Mouse (Mus musculus): ENCODE results near the gene Zfp169.
"Not testable (repeated sequence)": the region's sequence is repeated elsewhere in the genome, so short reads cannot be mapped to it uniquely, and the experiment has no call there.

The Zfp169 gene

DNA sequence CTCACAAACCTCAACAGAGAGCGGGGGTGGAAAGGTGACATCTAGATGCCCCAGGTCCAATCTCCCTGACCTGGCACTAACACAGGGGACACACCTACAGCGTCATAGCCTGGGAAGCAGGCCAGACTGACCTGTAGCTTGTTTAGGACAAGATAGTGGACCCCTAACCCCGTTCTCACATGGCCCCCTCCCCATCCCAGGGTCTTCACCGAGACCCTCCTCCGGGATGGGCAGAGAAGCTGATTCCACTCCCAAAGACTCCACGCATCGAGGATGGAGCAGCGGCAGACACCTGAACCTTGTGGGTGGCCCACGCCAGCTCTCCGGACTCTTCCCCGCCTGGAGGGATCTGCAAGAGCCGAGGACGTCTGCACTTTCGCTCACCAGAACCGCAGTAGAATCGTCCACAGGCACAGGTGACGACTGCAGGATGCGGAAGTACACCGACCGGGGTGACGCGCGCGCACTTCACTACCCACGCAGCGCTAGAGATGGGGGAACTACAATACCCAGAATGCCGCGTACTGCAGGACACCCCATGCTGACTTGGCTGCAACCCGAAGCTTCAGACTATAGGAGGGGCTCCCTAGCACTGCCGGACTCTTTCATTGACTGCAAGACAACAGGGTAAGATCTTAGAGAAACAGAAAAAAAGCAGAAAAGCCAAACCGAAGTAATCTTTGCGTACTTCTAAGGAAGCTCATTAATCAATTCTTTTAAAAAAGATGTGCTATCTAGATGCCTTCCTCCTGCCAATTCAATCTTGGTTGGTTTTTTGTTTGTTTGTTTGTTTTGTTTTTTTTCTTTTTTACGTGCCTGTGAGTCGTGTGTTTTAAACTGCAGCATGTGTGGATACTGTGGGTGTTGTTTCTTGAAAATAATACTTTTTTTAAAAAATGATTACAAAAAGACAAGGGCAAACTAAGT, at the start of gene Zfp169, which contains the start of gene A830005F24Rik:
Gene Zfp169 (minus strand): TSS at position 449 of the 927 bp plus-strand sequence.
Gene A830005F24Rik (plus strand): TSS at position 568 of the 927 bp plus-strand sequence.
- DNase-seq = peak; percentile 90 to 93

DNA sequence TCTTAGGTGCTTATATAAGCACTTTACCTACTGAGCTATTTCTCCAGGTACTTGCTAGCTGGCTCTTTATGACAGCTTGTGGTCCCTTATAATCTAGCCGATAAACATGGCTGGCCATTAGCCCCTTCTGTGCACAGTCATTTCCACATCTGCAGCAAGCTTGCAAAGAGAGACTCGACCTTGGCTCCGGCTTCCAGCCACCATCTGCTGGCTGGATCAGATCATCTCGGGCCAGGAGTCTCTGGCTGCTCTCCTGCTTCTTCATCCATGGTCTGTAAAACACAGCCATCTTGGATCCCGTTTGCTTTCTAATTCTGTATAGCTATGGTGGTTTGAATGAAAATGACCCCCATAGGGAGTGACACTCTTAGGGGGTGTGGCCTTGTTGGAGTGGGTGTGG, 49.1 kb upstream of the Zfp169 start:
- DNase-seq = no peak

DNA sequence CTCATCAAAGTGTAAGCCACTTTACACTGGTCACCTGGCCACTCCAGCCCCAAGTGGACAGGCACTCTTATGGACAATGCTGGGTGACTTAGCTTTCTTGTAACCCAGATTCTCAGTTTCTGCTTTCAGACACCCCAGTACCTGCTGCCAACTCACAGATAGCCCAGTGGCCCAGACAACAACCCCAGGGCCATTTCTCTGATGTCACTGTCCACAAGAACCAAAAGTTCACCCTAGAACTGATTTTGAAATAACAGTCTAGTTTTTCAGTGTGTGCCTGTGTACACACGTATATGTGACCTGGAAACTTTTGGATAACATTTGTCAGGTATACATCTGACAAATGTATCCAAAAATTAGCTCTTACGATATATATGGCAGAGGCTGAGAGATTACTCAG, 48.2 kb upstream of the Zfp169 start:
- no peak for DNase-seq

DNA sequence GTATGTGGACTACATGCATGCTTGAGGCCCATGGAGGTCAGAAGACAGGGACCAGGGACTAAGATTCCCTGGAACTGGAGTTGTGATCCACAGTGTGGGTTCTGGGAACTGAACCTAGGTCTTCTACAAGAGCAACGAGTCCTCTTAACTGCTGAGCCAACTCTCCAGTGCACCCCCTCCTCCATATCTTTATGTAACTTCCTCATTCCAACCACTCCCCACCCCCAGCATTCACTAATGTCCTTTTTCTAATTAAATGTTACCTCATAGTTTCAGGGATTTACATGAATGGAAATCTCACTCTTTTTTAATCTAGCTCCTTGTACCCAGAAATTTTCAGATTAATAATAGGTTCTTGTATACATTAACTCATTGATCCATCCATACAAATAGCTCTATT, 42.7 kb upstream of the Zfp169 start:
- no peak for DNase-seq

DNA sequence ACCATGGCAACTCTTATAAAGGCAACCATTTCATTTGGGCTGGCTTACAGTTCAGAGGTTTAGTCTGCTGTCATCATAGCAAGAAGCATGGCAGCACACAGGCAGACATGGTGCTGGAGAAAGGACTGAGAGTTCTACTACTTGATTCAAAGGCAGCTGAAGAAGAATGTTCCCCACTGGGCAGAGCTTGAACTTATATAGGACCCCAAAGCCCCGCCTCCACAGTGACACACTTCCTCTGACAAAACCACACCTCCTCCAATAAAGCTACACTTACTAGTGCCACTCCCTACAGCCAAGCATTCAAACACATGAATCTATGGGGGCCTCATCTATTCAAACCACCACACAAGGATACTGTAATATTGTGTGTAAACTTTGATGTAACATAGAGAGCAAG, 41.3 kb upstream of the Zfp169 start:
- no peak for DNase-seq

DNA sequence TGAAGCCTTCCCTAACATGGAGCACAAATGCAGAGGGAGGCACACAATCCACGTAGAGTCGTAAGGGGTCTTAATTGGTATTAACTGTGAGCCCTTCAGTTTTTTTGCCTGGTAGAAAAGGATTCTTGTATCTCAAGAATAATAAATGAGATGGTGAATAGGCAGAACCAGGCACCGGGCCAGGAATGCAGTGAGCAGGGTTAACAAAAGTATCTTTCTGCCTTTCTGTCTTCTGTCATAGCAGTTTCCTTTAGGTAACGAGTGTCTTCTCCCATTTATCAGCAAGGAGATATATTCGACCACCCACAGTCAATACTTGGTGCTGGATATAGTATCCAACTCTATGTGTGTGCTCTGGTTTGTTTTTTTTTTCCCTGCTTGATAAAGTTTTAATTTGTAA, 40.3 kb upstream of the Zfp169 start:
- DNase-seq = no peak

DNA sequence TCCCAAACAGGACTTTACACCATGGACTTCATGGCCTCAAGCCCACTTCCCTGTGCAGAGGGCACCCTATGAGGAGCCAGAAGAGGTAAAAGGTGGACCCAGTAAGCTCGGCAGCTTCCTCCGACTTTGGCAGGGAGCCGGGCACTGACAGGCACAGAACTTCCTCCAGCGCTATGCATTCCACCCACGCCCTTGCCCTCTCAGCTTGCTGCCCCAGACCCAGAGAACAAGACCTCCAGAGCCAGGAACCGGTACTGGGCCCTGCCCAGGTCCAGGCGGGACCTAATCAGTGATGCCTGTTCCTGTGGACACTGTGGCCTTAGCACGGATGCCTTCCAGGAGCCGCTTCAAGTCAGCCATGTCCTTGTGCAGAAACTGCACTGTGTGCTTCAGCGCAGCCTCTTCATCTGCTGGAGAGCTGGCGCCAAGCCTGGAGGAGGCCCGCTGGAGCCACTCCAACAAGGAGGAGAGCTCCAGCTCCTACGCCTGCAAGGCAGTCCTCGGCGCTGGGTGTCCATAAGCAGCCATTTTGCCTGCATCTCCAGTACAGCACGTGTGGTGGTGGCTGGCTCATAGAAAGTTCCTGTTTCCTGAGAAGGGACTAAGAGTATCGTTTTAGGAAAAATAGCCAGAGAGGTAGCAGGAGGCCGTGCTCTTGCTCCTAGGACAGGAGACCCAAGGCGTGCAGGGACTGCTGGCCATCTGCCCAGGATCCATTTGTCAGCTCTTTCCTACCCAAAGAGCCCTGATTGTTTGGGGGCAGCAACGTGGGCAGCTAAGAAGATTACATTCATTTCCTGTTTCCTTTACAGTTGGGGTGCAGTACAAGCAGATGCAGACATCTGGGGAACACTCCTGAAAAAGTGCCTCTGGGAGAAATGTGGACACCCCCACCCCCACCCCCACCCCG, 39.2 kb upstream of the Zfp169 start:
- DNase-seq = peak; percentile 89 to 92

DNA sequence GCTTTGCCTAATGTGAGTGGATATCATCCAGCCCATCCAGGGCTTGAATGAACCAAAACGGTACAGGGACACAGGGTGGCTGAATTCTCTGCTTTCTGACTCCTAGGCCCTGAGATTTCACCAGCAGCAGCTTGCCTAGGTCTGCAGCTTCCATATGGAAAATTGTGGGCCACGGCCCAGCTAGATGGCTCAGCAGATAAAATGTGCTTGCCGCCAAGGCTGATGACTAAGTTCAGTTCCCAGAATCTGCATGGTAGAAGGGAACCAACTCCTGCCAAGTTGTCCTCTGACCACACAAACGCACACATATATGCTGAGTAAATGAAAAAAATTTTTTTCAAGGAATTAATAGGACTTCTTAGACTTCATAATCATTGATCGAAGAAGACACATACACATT, 35.0 kb upstream of the Zfp169 start:
- no peak for DNase-seq

DNA sequence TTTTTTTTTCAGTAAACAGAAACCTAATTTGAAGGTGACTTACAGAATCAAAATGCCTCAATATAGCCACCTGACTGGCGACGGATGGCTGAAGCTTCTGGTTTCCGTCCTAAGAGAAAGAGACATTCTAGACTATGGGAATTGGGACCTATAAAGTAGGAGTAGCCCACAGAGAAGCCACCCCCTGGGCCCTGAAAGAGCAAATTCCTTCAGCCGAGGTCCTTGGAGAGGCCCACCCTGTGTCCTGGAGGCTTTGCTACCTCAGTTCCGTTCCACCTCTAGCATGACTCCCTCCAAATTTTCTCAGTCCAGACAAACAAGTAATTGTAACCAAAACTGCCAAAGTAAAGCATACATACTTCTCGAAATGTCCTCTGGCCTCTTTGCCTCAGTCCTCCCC, 34.4 kb upstream of the Zfp169 start:
- DNase-seq = no peak

DNA sequence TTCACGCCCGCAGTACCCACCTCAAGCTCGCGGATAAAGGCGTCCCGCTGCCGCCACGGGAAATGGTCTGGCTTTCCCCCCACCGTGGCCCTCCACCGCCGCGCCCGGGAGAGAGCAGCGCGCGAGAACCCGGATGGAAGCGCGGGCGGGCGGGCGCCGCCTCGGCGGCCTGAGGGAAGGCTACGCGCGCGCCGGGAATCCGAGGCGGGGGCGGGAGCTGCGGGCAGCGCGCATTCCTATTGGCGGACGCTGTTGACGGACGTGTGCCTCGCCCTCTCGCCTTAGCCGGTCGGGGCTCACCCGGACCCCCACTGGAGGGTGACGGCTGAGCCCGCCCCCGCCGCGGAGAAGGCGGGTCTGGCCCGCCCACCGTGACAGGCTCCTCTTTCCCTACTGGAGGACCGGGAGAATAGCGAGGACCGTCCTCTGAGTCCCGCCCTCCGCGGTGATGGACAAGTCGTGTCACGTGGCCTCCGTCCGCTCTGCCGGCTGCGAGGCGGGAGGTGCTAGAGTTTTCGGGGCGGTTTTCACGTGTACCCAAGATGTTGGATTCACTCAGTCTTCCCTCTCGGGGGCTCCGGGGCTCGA, 33.2 kb upstream of the Zfp169 start:
- DNase-seq = peak; percentile 100

DNA sequence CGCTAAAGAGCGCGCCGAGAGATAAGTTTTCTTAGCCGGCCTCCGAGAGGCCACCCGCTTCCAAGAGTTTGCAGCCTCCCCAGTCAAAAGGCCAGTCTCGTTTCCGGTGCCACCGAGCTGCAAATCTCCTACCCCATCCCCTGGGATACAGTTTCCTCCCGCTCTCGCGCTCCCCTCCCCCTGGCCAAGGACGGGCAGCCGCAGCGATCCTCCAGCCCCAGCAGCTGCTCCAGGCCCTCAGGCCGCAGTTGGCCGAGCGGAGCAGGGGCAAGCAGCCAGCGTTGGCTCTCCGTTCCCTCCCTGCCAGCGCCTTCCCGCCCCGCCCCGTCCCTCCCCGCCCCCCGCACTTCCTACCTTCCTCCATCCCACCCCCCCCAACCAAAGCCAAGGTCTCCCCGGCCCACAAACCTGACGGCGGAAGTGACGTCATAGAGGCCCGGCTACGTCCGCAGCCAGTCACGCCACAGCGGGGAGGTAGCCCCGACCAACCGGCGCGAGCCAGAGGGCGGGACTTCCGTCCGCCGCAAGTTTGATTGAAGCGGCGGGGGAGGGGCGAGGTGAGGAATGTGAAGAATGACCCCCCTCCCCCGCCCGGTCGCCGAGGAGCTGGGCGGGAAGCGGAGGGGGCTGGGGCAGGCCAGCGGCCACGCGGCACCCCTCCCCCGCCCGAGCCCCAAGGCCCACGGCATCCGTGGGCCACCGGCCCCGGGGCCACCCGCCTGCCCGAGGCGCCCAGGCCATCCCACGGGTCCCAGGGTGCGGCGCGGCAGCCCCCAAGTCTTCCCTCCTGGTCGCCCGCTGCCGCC, 32.4 kb upstream of the Zfp169 start:
- peak; percentile 98 to 99 for DNase-seq

DNA sequence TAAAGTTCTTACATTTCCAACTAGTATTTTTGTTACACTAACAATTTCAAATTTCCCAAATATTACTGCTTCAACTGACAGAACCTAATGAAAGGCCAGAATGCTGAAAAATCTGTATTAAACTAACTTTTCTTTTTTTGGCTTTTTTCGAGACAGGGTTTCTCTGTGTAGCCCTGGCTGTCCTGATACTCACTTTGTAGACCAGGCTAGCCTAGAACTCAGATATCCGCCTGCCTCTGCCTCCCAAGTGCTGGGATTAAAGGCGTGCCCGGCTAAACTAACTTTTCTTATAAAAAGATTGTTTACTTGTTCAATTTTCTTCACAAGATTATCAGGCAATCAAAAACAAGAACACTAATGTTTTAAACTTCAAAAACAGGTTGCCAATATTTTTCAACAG, 31.6 kb upstream of the Zfp169 start:
- DNase-seq = no peak

DNA sequence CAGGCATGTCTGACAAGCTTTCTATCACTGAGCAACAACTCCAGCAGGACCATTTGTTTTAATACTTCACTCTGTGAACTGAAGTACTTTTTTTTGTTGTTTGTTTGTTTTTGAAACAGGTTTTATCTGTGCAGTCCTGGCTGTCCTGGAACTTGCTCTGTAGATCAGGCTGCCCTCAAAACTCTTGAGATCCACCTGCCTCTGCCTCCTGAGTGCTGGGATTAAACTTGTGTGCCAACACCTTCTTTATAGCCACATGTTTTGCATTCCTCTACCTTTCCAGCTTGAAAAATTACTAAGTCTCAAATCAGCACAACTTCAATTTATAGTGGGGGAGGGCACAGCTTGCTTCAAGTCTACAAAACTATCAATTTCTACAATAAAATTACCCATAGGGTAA, 31.1 kb upstream of the Zfp169 start:
- no peak for DNase-seq

DNA sequence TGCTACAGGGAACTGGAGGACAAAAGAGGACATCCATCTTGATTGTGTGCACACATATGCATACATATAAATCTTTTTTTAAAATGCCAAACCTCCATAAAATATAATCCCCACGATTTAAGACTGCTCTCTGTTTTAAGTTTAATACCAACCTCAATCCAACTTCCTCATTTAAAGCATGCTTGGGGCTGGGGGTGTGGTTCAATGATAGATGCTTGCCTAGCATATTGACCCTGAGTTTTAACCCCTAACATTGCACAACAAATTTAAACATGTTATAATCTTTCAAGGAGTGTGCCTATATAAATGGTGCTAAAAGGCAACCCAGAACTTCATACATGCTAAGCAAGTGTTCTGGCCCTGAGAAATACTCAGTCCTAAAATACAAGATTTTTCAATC, 27.2 kb upstream of the Zfp169 start:
- no peak for DNase-seq

DNA sequence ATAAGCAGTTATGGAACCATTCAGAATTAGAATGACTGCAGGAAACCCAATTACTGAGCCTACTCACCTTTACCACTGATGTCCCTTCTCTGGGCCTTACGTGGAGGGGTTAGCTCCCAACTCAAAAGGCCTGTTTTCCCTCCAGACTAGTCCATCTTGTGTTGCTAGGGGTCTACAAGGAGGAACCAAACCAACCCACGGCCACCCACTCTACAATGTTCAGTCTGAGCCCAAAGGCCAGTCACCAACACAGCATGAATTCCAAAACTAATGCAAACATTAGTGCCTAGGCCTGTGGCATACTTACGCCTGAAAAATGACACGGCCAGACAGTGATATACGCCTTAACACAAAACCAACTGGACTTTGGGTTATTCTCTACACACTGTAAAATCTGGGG, 20.2 kb upstream of the Zfp169 start:
- no peak for DNase-seq

DNA sequence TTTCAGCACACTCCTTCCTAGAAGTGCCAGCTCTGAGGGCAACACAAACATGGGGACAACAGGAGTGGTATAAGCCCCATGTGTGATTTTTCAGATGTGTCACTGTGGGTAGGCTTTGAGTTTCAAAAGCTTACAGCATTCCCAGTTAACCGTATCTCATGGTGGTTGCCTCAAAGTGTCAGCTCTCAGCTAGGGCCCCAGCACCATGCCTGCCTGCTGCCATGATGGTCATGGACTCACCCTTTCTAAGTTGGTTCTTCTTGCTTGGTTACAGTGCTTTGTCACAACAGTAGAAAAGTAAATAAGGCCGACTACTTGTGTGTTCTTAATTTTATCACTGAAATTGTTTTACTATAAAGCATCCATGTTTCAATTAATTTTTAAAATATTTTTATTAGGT, 18.2 kb upstream of the Zfp169 start:
- DNase-seq = no peak

DNA sequence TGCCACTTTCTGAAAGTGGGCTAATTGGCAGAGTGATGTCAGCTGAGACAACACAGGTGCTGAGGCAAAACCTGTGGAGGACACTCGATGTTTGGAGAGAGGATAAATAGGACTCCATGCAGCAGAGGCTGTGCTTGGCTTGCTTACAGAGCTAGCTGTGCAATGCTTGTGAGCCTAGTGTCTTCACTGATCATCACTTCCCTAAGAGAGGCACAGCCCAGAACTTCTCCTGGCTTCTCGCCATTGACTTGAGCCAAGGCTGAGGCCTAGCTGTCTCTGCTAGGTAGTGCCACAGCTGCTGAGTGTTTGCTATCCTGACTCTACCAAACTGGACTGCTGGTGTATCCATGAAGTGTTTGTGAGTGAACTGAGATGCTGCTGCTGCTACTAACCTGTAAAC, 17.4 kb upstream of the Zfp169 start:
- peak; percentile 49 to 52 for DNase-seq

DNA sequence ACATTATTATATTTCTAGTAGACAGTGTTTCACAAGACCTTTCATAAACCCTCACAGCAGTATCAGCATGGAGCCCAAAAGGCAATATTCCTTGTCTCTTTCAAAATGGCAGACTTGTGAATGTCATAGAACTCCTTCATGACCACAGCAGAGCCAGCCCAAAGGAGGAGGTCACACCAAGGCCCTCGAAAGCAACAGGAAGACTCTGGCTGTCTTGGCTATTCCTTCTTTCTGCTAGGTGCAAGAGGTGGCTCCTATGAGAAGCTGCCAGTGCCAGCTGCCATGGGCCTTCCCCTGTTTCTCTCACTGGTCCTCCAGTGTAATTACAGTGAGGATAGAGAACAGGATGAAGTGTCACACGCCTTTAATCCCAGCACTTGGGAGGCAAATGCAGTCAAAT, 15.8 kb upstream of the Zfp169 start:
- no peak for DNase-seq

DNA sequence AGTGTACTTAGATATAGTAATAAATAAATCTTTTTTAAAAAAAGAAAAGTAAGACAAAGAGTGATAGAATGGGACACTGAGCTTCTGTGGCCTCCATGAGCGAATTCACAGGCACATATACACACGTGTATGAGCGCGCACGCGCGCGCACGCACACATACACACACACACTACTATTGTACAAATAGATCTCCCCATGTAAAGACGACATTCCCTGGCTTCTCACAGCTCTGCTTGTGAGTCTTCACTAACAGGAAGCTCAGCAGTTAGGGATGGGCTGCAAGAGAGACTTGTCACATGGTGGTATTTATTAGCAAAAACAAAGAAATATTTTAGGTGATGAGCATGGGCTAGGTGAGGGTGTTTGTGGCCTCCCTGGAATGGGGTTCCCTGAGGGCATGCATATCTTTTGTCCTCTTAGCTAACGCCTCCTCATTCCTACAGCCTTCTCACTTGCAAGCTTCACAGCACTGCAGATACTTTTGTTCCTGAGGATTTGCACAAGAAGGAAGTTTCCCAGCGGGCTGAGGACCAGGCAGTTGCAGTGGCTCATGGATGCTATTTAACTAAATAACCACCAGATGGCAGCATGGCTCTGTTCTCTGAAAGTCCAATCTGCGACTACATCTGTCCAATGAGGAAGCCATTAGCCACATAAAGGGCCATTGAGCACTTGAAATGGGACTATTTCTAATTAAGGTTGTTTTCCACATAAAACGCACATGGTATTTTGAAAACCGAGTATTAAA, 15.0 kb upstream of the Zfp169 start:
- DNase-seq = peak; percentile 54 to 73

DNA sequence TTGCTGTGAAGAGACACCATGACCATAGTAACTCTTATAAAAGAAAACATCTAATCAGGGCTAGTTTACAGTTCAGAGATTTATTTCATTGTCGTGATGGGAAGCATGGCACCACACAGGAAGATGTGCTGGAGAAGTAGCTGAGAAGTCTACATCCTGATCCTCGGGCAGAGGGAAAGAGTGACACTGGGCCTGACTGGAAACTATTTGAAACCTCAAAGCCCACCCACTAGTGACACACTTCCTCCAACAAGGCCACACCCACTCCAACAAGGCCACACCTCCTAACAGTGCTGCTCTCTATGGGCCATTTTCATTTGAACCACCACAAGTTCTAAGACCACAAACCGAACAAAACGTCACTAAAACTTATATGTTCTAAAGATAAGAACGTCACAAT, 12.5 kb upstream of the Zfp169 start:
- no peak for DNase-seq

DNA sequence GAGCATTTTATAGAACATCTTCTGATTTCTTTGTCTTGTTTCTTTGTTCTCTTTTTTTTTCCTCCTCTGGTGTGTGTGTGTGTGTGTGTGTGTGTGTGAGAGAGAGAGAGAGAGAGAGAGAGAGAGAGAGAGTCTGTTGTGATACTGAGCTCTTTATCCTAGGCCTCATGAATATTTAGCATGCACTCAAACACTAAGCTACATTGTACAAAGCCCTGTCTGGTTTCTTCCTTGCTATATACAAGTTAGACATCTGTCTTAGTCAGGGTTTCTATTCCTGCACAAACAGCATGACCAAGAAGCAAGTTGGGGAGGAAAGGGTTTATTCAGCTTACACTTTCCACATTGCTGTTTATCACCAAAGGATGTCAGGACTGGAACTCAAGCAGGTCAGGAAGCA, 5.9 kb upstream of the Zfp169 start:
- not testable (repeated sequence) for DNase-seq

DNA sequence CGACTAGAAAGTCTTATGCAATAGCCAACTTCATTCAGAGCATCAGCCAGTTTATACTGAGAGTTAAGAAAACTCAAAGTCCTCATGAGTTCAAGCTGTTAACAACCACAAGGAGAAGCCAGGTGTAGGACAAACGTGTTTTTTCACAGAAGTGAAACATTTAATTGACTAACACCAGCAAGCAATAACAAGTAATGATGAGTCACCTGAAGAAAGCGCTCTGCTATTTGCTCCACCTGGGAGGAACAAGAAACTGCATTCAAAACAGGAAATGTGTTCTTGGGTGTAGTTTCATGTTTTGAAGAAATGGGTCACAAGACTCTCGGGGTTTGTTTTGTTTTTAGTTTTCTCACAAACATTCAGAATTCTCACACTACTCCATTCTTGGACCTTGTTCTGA, 2.6 kb upstream of the Zfp169 start:
- no peak for DNase-seq

Measured in lung, adult 18-20 months (tissue).